Mouse (Mus musculus): ENCODE results near the gene Shb.

- TF ChIP-seq CTCF (IDR thresholded peaks at IDR 0.05; ENCODE audit: low read depth) (no peak), EP300 (IDR thresholded peaks at IDR 0.05; ENCODE audit: low read depth) (no peak)
Measured at GRCm38 (mm10) chr4:45437010-45437409, 95.3 kb downstream of the Shb start.

All from liver, postnatal 0 days (tissue).